Mouse (Mus musculus) C2C12 (cell line): Measurements from ENCODE around the gene Ccdc34. TPM values are rescaled to one million over a fixed set of nuclear protein-coding genes. Genes with fewer than 3 reads are reported as not detected.

Source experiments
- H3K27me3 ChIP-seq: one replicate; pipeline ENCODE4 v1.6.1; 2011; ENCODE audit not compliant: control insufficient read depth, insufficient read depth, insufficient read length
- H3K36me3 ChIP-seq: one replicate; pipeline ENCODE4 v1.6.1; 2011; ENCODE audit not compliant: control insufficient read depth, insufficient read depth
- H3K4me3 ChIP-seq: one replicate; pipeline ENCODE4 v1.5.1; 2011; ENCODE audit warnings: mild to moderate bottlenecking, control low read depth; ENCODE audit not compliant: poor library complexity, insufficient read depth, severe bottlenecking
- H3K79me2 ChIP-seq: one replicate; pipeline ENCODE4 v1.6.1; 2011; ENCODE audit not compliant: control insufficient read depth, insufficient read depth
- H3K79me3 ChIP-seq: one replicate; pipeline ENCODE4 v1.6.1; 2011; ENCODE audit warnings: low read depth, control low read depth
- H3ac ChIP-seq: one replicate; pipeline ENCODE3; 2011; ENCODE audit warnings: low read depth; ENCODE audit not compliant: control insufficient read depth, insufficient read length
- CEBPB ChIP-seq: IDR thresholded peaks from one replicate; pipeline ENCODE4 v1.6.1; 2011; ENCODE audit warnings: low read depth, mild to moderate bottlenecking, control low read depth, moderate library complexity
- CTCF ChIP-seq: IDR thresholded peaks from one replicate; pipeline ENCODE4 v1.5.1; 2011; ENCODE audit not compliant: control insufficient read depth, insufficient read depth, insufficient read length
- FOSL1 ChIP-seq: IDR thresholded peaks from one replicate; pipeline ENCODE4 v1.8.0; 2011; ENCODE audit warnings: mild to moderate bottlenecking, low read length; ENCODE audit not compliant: poor library complexity, insufficient read depth, severe bottlenecking
- MAX ChIP-seq: IDR thresholded peaks from one replicate; pipeline ENCODE4 v1.6.1; 2011; ENCODE audit warnings: mild to moderate bottlenecking, control low read depth
- MYOD1 ChIP-seq: IDR thresholded peaks from one replicate; pipeline ENCODE4 v1.6.1; 2011; ENCODE audit warnings: low read depth; ENCODE audit not compliant: control insufficient read depth, insufficient read length
- MYOG ChIP-seq: IDR thresholded peaks from one replicate; pipeline ENCODE4 v1.6.1; 2011; ENCODE audit not compliant: control insufficient read depth, insufficient read length; ENCODE audit errors: extremely low read depth
- USF1 ChIP-seq: IDR thresholded peaks from one replicate; pipeline ENCODE4 v1.6.1; 2011; ENCODE audit warnings: low read depth, mild to moderate bottlenecking, control low read depth, moderate library complexity
- long read RNA-seq, 2 experiments: library from polyadenylated mRNA; unstranded; transcript quantifications; one replicate each; pipeline ENCODE4 v2.0.0; 2019 to 2020
- polyA plus RNA-seq: library from polyadenylated mRNA; unstranded; fragments of >200 nt; fragmentation: generic; extraction: Trizol; gene quantifications from one replicate; pipeline ENCODE4 v1.2.1, GENCODE M21; 2012; ENCODE audit warnings: missing spikeins

The Ccdc34 gene
- polyA plus RNA-seq, result 18.5 TPM
- long read RNA-seq, experiment 1, transcript Ccdc34-201 (6 exons, 2,070 nt), result major isoform, 12 of 102 reads
- long read RNA-seq, experiment 1, partial matches to known transcripts, result 87 of 102 reads
- long read RNA-seq, experiment 1, other reads (novel, unspliced or antisense), result 2 of 102 reads
- long read RNA-seq, experiment 2, partial matches to known transcripts, result 5 of 8 reads
- long read RNA-seq, experiment 2, other reads (novel, unspliced or antisense), result 2 of 8 reads

GRCm38 (mm10) chr2:110017616-110018505 lies at the start of gene Ccdc34:
Gene Ccdc34, plus strand, starts transcription at chr2:110017817.
- no peak for TF ChIP-seq CEBPB
- peak; percentile 33 for TF ChIP-seq MAX
- H3K79me2 ChIP-seq, result peaks cover 43% of the 10 kb centered on the region
- peaks cover 15% of the 10 kb centered on the region for H3K36me3 ChIP-seq
- no peaks in the 10 kb centered on the region for H3K27me3 ChIP-seq
- peaks cover 19% of the 10 kb centered on the region for H3K79me3 ChIP-seq
- H3ac ChIP-seq, result peak within 1 kb of the TSS; percentile 73
- H3K4me3 ChIP-seq, result peak within 1 kb of the TSS; percentile 85

GRCm38 (mm10) chr2:109969381-109969780 lies 48.2 kb upstream of the Ccdc34 start:
- Histone ChIP-seq H3K79me2 (peaks cover 30% of the 10 kb centered on the region), H3K79me3 (peaks cover 3% of the 10 kb centered on the region), H3K27me3 (no peaks in the 10 kb centered on the region), H3K36me3 (no peaks in the 10 kb centered on the region), H3K4me3 (no peak overlapping the region), H3ac (no peak overlapping the region)
- TF ChIP-seq USF1 (no peak), MAX (no peak), CEBPB (no peak), FOSL1 (no peak), MYOD1 (no peak), CTCF (no peak)

GRCm38 (mm10) chr2:109969926-109970532 lies 47.6 kb upstream of the Ccdc34 start:
- no peaks in the 10 kb centered on the region for H3K27me3 ChIP-seq

GRCm38 (mm10) chr2:109970744-109971410 lies 46.7 kb upstream of the Ccdc34 start:
- Histone ChIP-seq H3K79me2 (peaks cover 18% of the 10 kb centered on the region), H3K36me3 (no peaks in the 10 kb centered on the region), H3K27me3 (no peaks in the 10 kb centered on the region), H3K79me3 (peaks cover 3% of the 10 kb centered on the region), H3ac (no peak overlapping the region), H3K4me3 (no peak overlapping the region)
- no peak for TF ChIP-seq FOSL1
- TF ChIP-seq MYOD1, result no peak
- no peak for TF ChIP-seq MAX
- TF ChIP-seq MYOG, result no peak
- TF ChIP-seq USF1, result no peak
- TF ChIP-seq CTCF, result no peak
- TF ChIP-seq CEBPB, result no peak

More at GRCm38 (mm10) chr2:109969926-109970532, 47.6 kb upstream of the Ccdc34 start:
- Histone ChIP-seq H3K79me3 (peaks cover 3% of the 10 kb centered on the region), H3K36me3 (no peaks in the 10 kb centered on the region), H3K4me3 (no peak overlapping the region), H3K79me2 (peaks cover 26% of the 10 kb centered on the region), H3ac (no peak overlapping the region)
- TF ChIP-seq CTCF (no peak), CEBPB (no peak), FOSL1 (no peak), USF1 (no peak), MYOD1 (no peak), MAX (no peak), MYOG (no peak)

GRCm38 (mm10) chr2:109972310-109972709 lies 45.3 kb upstream of the Ccdc34 start:
- no peak for TF ChIP-seq CEBPB
- no peak for TF ChIP-seq MYOD1
- TF ChIP-seq MAX, result no peak
- TF ChIP-seq CTCF, result no peak
- no peak for TF ChIP-seq USF1
- TF ChIP-seq FOSL1, result no peak
- TF ChIP-seq MYOG, result no peak
- Histone ChIP-seq H3ac (no peak overlapping the region), H3K79me2 (peaks cover 4% of the 10 kb centered on the region), H3K27me3 (no peaks in the 10 kb centered on the region), H3K36me3 (no peaks in the 10 kb centered on the region), H3K79me3 (peaks cover 3% of the 10 kb centered on the region), H3K4me3 (no peak overlapping the region)
